Mouse (Mus musculus) embryonic fibroblast, embryonic 13.5 days (primary cell): ENCODE measurements around the gene Slc25a11. TPM values are rescaled to one million over a fixed set of nuclear protein-coding genes. Genes with fewer than 3 reads are reported as not detected.

Experiments used
- H3K27ac ChIP-seq: 2 replicates; pipeline ENCODE4 v1.5.1; 2012; ENCODE audit warnings: low read length, control low read depth, inconsistent platforms; ENCODE audit not compliant: insufficient read depth
- H3K4me1 ChIP-seq: 2 replicates; pipeline ENCODE4 v1.6.1; 2011; ENCODE audit warnings: low read length; ENCODE audit not compliant: control insufficient read depth, insufficient read depth
- H3K4me3 ChIP-seq: 2 replicates; pipeline ENCODE4 v1.5.1; 2011; ENCODE audit warnings: mild to moderate bottlenecking, control low read depth, low read length; ENCODE audit not compliant: insufficient read depth
- CTCF ChIP-seq: IDR thresholded peaks from 2 replicates; pipeline ENCODE4 v1.5.1; 2011; ENCODE audit warnings: mild to moderate bottlenecking, control low read depth, low read length, moderate library complexity, borderline replicate concordance; ENCODE audit not compliant: insufficient read depth
- POLR2A ChIP-seq: IDR thresholded peaks from 2 replicates; pipeline ENCODE4 v1.6.1; 2011; ENCODE audit warnings: low read depth, mild to moderate bottlenecking, control low read depth, low read length, moderate library complexity
- polyA plus RNA-seq: library from polyadenylated mRNA; stranded (reverse); fragments of >200 nt; gene quantifications from 2 replicates; pipeline ENCODE4 v1.2.4, GENCODE M21; 2011; ENCODE audit warnings: low read depth; ENCODE audit not compliant: missing spikeins, insufficient read length

Gene Slc25a11
- polyA plus RNA-seq, 1 experiment = 81.1 TPM

GRCm38 (mm10) chr11:70610752-70611151, 36.5 kb downstream of the Slc25a11 start:
- Histone ChIP-seq H3K27ac (no peak overlapping the region), H3K4me3 (no peak overlapping the region), H3K4me1 (no peaks in the 10 kb centered on the region)
- no peak for TF ChIP-seq POLR2A
- no peak for TF ChIP-seq CTCF

GRCm38 (mm10) chr11:70608381-70609066, 38.8 kb downstream of the Slc25a11 start:
- Histone ChIP-seq H3K4me1 (no peaks in the 10 kb centered on the region), H3K27ac (no peak overlapping the region), H3K4me3 (no peak overlapping the region)
- TF ChIP-seq CTCF (peak; percentile 69; the same call in 1 of the 2 replicates), POLR2A (no peak)

- no peak for TF ChIP-seq POLR2A
- no peak for TF ChIP-seq CTCF
- Histone ChIP-seq H3K4me3 (no peak overlapping the region), H3K4me1 (no peaks in the 10 kb centered on the region), H3K27ac (no peak overlapping the region)
Observed at GRCm38 (mm10) chr11:70607611-70608010, 39.7 kb downstream of the Slc25a11 start.

GRCm38 (mm10) chr11:70606717-70607116, 40.6 kb downstream of the Slc25a11 start:
- H3K27ac ChIP-seq = no peak overlapping the region

GRCm38 (mm10) chr11:70605024-70605566, 42.2 kb downstream of the Slc25a11 start:
- Histone ChIP-seq H3K4me1 (no peaks in the 10 kb centered on the region), H3K27ac (no peak overlapping the region), H3K4me3 (no peak overlapping the region)
- TF ChIP-seq CTCF = peak; percentile 91
- no peak for TF ChIP-seq POLR2A

More at GRCm38 (mm10) chr11:70606717-70607116, 40.6 kb downstream of the Slc25a11 start:
- TF ChIP-seq POLR2A (no peak), CTCF (no peak)
- no peaks in the 10 kb centered on the region for H3K4me1 ChIP-seq
- H3K4me3 ChIP-seq = no peak overlapping the region

- H3K4me3 ChIP-seq = no peak overlapping the region
- no peak for TF ChIP-seq CTCF
- TF ChIP-seq POLR2A = no peak
- no peak overlapping the region for H3K27ac ChIP-seq
- H3K4me1 ChIP-seq = no peaks in the 10 kb centered on the region
Observed at GRCm38 (mm10) chr11:70598451-70598953, 48.8 kb downstream of the Slc25a11 start.

GRCm38 (mm10) chr11:70597301-70597700, 50.0 kb downstream of the Slc25a11 start:
- TF ChIP-seq POLR2A (no peak), CTCF (no peak)
- no peak overlapping the region for H3K27ac ChIP-seq
- H3K4me3 ChIP-seq = no peak overlapping the region
- no peaks in the 10 kb centered on the region for H3K4me1 ChIP-seq

- no peak overlapping the region for H3K27ac ChIP-seq
- TF ChIP-seq POLR2A (no peak), CTCF (no peak)
Observed at GRCm38 (mm10) chr11:70596094-70596493, 51.2 kb downstream of the Slc25a11 start.

GRCm38 (mm10) chr11:70595638-70596037, 51.6 kb downstream of the Slc25a11 start:
- H3K4me3 ChIP-seq = no peak overlapping the region
- no peak overlapping the region for H3K27ac ChIP-seq
- no peaks in the 10 kb centered on the region for H3K4me1 ChIP-seq
- TF ChIP-seq POLR2A (no peak), CTCF (no peak)

More at GRCm38 (mm10) chr11:70596094-70596493, 51.2 kb downstream of the Slc25a11 start:
- no peaks in the 10 kb centered on the region for H3K4me1 ChIP-seq
- H3K4me3 ChIP-seq = no peak overlapping the region

- H3K27ac ChIP-seq = no peak overlapping the region
- TF ChIP-seq CTCF = no peak
- no peak for TF ChIP-seq POLR2A
- H3K4me1 ChIP-seq = no peaks in the 10 kb centered on the region
Observed at GRCm38 (mm10) chr11:70594253-70594989, 52.9 kb downstream of the Slc25a11 start.

More at GRCm38 (mm10) chr11:70594253-70594989, 52.9 kb downstream of the Slc25a11 start:
- no peak overlapping the region for H3K4me3 ChIP-seq

Other genes starting within 250 kb of the Slc25a11 start
- 24.3 and 27.5 TPM in 2 replicates for gene Pelp1, start 237.4 kb downstream of the Slc25a11 start, polyA plus RNA-seq
- 9.1 and 10.1 TPM in 2 replicates for gene Arrb2, start 214.8 kb downstream of the Slc25a11 start, polyA plus RNA-seq
- 14.0 and 14.1 TPM in 2 replicates for gene Med11, start 195.6 kb downstream of the Slc25a11 start, polyA plus RNA-seq
- 0.19 and 0.20 TPM in 2 replicates for gene Zmynd15, start 188.0 kb downstream of the Slc25a11 start, polyA plus RNA-seq
- gene Cxcl16, start 187.5 kb downstream of the Slc25a11 start, polyA plus RNA-seq = 4.1 and 6.0 TPM in 2 replicates
- gene Tm4sf5, start 142.2 kb downstream of the Slc25a11 start, polyA plus RNA-seq = not detected in 2 replicates
- 0.79 TPM in 1 of 2 replicates, not detected in the other for gene Vmo1, start 132.9 kb downstream of the Slc25a11 start, polyA plus RNA-seq
- gene Gltpd2, start 128.3 kb downstream of the Slc25a11 start, polyA plus RNA-seq = not detected in 2 replicates
- gene Psmb6, start 122.1 kb downstream of the Slc25a11 start, polyA plus RNA-seq = 162 and 177 TPM in 2 replicates
- not detected in 2 replicates for gene Gm40193, start 114.5 kb downstream of the Slc25a11 start, polyA plus RNA-seq
- gene Pld2, start 107.4 kb downstream of the Slc25a11 start, polyA plus RNA-seq = 19.7 and 23.3 TPM in 2 replicates
- gene Mink1, start 84.6 kb downstream of the Slc25a11 start, polyA plus RNA-seq = 36.2 and 37.0 TPM in 2 replicates
- not detected in 2 replicates for gene 4930544D05Rik, start 31.6 kb downstream of the Slc25a11 start, polyA plus RNA-seq
- not detected in 2 replicates for gene Chrne, start 28.3 kb downstream of the Slc25a11 start, polyA plus RNA-seq
- not detected in 2 replicates for gene Gp1ba, start 8.4 kb downstream of the Slc25a11 start, polyA plus RNA-seq
- 14.9 and 19.5 TPM in 2 replicates for gene Rnf167, start 244 bp downstream of the Slc25a11 start, polyA plus RNA-seq
- 1,131 and 1,278 TPM in 2 replicates for gene Pfn1, start 7.2 kb upstream of the Slc25a11 start, polyA plus RNA-seq
- 15.6 and 31.0 TPM in 2 replicates for gene Eno3, start 9.7 kb upstream of the Slc25a11 start, polyA plus RNA-seq
- gene Spag7, start 21.9 kb upstream of the Slc25a11 start, polyA plus RNA-seq = 91.1 and 106 TPM in 2 replicates
- gene Camta2, start 40.6 kb upstream of the Slc25a11 start, polyA plus RNA-seq = 15.3 and 16.4 TPM in 2 replicates
- gene Inca1, start 52.7 kb upstream of the Slc25a11 start, polyA plus RNA-seq = 1.2 and 2.4 TPM in 2 replicates
- 88.5 and 112 TPM in 2 replicates for gene Kif1c, start 53.1 kb upstream of the Slc25a11 start, polyA plus RNA-seq
- 1.5 and 2.5 TPM in 2 replicates for gene Zfp3, start 116.7 kb upstream of the Slc25a11 start, polyA plus RNA-seq
- gene Scimp, start 165.1 kb upstream of the Slc25a11 start, polyA plus RNA-seq = not detected in 2 replicates
- gene Rabep1, start 197.3 kb upstream of the Slc25a11 start, polyA plus RNA-seq = 54.8 and 57.8 TPM in 2 replicates